Mouse (Mus musculus): ENCODE data around the gene Anxa9.

- TF ChIP-seq CEBPB (IDR thresholded peaks at IDR 0.05; ENCODE audit: insufficient read depth, poor library complexity, severe bottlenecking) (no peak), POLR2A (IDR thresholded peaks at IDR 0.05; ENCODE audit: insufficient read length, low read depth) (no peak), E2F4 (IDR thresholded peaks at IDR 0.05; ENCODE audit: insufficient read depth) (no peak), TCF3 (IDR thresholded peaks at IDR 0.05; ENCODE audit: insufficient read length, low read depth) (no peak), TCF12 (IDR thresholded peaks at IDR 0.05; ENCODE audit: insufficient read depth, poor library complexity, severe bottlenecking) (no peak)
Measured at GRCm38 (mm10) chr3:95277149-95277551, 29.8 kb downstream of the Anxa9 start.

Data from myocyte (in vitro differentiated cells).